Mouse (Mus musculus): Measurements from ENCODE around the gene Ntan1. TPM values are rescaled to one million over a fixed set of nuclear protein-coding genes. Genes with fewer than 3 reads are reported as not detected.

The Ntan1 gene
- 137 and 146 TPM in 2 replicates for polyA plus RNA-seq (2012; rRNA removed)

DNA sequence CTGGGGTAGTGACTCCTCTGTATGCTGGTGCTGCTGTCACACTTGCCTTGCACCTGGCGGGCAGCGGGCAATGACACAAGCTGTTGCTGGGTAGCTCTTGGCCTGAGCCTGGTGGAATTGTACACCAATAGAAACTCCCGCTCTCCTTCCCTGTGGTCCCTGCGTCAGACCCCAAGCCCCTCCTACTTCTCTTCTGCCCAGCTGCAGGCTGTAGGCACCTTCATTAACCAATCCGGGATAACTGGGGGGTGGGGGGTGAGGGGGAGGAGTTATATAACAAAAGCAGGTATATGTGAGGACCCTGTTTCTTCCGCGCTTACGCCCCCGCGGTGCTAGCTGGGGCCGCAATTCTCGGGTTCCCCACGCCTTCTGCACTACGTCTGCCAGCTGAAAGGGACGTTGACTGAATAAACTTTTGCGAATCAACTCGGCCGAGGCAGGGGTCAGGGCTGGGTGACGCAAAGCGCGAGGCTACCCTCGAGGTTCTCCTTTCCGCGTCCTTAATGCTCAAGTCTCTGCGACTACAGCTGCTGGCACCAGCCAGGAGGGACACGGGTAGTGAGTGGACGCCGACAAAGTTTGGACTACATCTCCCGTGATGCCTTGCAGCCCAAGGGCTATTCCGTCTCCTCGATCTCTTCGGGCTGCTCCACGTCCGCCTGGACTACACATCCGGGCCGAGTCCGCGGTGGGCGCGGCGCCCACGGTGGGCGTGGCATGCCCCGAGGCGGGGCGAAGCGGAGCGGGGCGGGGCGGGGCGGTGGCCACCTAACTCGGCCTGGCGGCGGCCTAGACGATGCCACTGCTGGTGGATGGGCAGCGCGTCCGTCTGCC is at the start of gene Ntan1:
TSS of gene Ntan1 (plus strand) at position 286 of the 834 bp plus-strand sequence.

DNA sequence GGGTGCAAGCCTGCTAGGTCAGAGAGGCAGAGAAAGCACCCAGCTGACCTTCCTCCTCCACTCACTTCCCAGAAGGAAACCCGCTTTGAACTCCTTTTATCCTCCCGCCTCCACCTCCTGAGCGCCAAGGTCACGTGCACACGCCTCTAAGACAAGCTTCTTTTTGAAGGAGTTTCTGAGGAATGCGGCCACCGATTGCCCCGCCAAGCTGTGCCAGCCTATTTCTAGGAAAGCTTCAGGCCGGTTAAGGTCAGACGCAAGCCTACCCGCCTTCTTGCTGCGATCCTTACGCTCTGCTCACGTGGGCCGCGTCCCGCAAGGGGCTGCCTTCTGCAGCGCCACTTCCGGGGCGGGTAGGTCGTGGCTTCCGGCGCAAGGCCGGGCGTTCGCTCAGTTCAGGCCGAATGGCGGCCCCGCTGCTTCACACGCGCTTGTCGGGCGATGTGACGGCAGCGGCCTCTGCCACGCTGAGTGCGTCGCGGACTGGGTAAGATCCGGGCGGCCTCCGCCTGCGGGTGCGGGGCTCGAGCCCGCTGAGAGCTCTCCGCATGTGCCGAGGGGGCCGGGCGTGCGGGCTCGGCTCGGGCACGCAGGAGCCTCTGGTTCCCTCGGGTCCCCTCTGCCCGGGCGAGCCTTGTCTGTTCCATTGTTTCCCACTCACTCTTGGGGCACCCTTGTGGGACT is 38.1 kb upstream of the Ntan1 start, which contains the start of gene Rrn3:
TSS of gene Rrn3 (plus strand) at position 356 of the 684 bp plus-strand sequence.

Other genes starting within 250 kb of the Ntan1 start
- gene Parn, start 150.7 kb upstream of the Ntan1 start, polyA plus RNA-seq (2012; rRNA removed), result 23.4 and 23.7 TPM in 2 replicates
- 44.4 and 50.2 TPM in 2 replicates for gene Bfar, start 147.0 kb upstream of the Ntan1 start, polyA plus RNA-seq (2012; rRNA removed)
- 5.5 and 6.1 TPM in 2 replicates for gene 3110001I22Rik, start 146.9 kb upstream of the Ntan1 start, polyA plus RNA-seq (2012; rRNA removed)
- gene Pla2g10, start 87.9 kb upstream of the Ntan1 start, polyA plus RNA-seq (2012; rRNA removed), result 0.16 and 0.36 TPM in 2 replicates
- gene Rrn3, start 38.1 kb upstream of the Ntan1 start, polyA plus RNA-seq (2012; rRNA removed), result 34.9 and 36.6 TPM in 2 replicates
- gene Pdxdc1, start 84.3 kb downstream of the Ntan1 start, polyA plus RNA-seq (2012; rRNA removed), result 65.9 and 78.2 TPM in 2 replicates
- 6.4 and 7.2 TPM in 2 replicates for gene Mpv17l, start 84.3 kb downstream of the Ntan1 start, polyA plus RNA-seq (2012; rRNA removed)
- 95.9 and 102 TPM in 2 replicates for gene 2900011O08Rik, start 167.8 kb downstream of the Ntan1 start, polyA plus RNA-seq (2012; rRNA removed)
- gene Ifitm7, start 168.0 kb downstream of the Ntan1 start, polyA plus RNA-seq (2012; rRNA removed), result 1.6 and 1.7 TPM in 2 replicates